Mouse (Mus musculus): ENCODE results near the gene Rbm28.

Rbm28 gene

DNA sequence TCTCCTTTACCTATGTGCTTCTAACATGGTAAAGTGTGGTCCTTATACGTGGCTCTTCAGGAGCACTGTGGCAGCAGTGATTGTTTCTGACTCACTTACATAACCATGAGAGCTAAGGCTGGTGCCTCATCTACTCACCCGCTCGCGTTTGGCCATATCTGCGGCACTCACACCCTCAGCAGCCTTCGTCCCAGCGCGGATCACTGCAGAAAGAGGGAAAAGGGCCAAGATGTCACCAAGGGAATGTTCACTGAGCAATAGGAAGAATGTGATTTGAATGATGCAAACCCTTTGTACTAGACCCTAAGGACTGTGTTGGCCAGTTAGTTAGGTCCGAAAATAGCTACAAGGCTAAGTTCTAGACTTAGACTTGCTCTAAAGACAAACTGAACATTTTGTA lies 27.4 kb downstream of the Rbm28 start:
- no peak for DNase-seq

DNA sequence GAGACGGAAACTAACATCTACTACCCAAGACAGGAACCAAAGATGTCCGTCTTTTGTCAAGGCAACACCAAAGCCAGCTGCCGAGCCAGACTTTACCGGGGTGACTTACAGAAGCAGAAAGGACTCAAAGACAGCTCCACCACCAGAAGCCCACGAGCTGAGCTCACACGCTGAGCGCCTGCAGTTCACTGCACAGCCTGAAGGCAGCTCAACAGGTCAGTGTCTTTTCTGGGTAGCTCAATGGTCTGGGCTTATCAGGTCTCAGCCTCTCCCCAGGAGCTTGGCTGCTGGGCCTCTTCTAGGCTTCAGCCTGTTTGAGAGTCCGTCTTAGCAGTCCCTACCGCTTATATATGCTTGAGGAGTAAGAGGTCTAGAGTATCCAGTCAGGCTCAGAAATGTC lies 31.7 kb downstream of the Rbm28 start:
- no peak for DNase-seq

GRCm38 (mm10) chr6:29126878-29127426 lies 37.9 kb downstream of the Rbm28 start:
- no peak for DNase-seq

DNA sequence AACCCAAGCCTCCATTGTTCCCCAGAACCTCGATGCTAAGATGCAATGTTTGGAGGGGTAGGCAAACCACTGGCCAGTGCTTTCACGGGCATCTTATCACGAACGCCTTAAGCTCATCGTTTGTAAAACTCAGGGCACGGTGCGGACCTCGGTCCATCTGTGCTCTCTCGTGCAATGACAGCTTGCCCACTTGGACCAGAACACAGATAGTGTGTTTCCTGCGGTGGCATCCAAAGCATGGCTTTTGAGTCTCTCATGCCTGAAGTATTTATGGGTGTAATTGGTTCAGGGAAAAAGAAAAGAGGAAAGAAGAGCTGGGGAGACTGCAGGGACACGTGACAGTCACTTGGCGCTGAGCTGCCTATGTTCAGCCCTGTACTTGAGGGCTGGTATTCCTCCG lies 44.8 kb downstream of the Rbm28 start:
- no peak for DNase-seq

DNA sequence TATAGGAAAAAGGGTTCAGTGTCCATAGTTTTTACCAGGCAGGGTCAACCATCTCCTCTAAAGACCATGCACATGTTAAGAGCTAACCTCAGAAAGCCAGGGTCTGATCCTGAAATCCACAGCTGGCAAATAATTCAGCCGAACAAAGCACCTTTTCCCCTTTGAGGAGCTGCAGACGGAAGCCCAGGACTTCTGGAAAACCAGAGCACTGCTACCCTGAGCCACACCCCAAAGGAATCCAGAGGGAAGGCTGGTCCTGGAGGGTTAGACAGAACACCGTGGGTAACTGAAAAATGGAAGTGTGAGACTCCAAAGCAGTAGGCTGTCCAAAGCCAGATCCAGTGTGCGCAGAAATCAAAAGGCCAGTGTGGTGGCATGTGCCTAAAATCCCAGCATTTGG lies 45.8 kb downstream of the Rbm28 start:
- DNase-seq, result no peak

DNA sequence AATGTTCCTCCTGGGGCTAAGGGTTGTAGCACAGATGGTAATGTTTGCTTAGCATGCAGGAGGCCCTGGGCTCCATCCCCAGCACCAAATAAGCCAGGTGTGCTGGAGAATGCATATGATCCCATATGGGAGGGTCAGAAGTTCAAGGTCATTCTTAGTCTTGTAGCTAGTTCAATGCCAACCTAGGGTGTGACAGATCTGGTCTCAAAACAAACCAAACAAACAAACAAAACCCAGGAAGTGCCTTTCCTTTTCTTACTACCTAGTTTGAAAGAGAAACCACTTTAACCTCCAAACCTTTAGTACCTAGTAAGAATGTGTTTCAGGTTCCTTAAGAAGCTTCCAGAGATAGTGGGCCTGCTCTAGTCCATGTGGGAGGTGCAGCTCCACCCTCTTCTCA lies 46.6 kb downstream of the Rbm28 start:
- DNase-seq, result no peak

DNA sequence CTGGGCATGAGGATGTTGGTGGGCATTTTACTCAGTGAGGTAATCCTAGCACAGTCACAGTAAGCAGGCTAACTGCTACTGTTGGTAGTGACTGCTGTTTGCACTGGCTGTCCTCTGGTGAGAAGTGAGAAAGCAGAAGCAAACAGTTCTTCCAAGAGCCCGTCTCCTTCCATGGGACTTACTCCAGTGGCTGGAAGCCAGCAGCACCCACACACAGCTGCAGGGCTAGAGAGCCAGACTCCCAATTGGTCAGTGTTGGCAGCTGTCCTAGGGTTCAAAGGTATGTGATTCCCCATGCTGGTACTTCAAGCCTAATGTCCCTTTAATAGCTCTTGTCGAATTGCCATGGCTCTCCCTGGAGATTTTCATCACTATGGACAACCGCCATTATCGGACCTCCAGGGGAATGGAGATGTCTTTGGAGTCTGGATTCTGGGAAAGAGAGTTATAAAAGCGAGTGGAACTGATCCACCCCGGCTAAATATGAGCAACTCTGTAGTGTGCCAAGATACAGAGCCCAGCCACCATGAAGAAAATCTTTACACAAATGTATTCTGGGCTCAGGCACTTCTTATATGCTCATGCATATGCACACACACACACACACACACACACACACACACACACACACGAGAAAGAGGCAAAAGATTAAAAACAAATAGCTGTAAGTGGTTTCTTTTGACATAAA lies 47.2 kb downstream of the Rbm28 start:
- peak; percentile 80 for DNase-seq

DNA sequence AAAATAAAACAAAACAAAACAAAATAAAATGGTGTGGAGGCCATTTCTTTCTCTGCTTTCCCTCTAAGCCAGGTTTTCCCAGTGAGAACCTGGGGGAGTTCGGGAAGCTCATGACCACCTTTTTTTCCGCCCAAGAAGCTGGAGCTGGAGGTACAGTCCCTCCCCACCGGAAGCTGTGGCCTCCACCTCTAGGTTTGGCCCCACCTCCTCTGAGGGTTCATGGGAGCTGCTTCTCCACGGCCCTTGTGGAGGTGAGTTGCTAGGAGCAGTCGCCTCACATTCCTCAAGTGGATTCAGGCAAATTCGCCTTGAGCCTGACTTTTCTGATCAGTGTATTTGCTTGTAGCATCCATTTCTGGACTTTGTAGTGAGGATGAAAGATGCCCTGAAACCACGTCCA lies 49.0 kb downstream of the Rbm28 start:
- DNase-seq, result no peak

GRCm38 (mm10) chr6:29111501-29111900 lies 53.3 kb downstream of the Rbm28 start:
- no peak for DNase-seq

- DNase-seq, result no peak
These were observed 56.4 kb downstream of the Rbm28 start for GRCm38 (mm10) chr6:29108376-29108775.

- DNase-seq, result no peak
These were observed 63.5 kb downstream of the Rbm28 start for GRCm38 (mm10) chr6:29101248-29101864.

DNA sequence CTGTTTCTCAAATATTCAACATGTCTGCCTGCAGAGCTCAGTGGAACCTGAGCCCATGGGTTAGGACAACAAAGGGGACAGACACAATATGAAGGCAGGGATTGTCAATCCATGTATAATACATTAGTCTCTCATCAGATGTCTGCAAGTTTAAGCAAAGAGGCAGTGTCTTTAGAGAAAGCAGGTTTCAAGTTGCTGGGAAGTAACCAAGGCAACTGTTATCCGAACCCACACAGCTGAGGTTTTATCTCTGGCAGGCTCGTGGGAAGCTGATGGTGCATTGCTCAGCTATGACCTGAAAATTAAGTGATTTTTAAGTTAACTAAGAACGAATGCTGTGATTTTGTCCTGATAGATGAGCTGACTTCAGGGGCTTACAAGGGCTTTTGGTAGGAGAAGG lies 64.4 kb downstream of the Rbm28 start:
- DNase-seq, result no peak

DNA sequence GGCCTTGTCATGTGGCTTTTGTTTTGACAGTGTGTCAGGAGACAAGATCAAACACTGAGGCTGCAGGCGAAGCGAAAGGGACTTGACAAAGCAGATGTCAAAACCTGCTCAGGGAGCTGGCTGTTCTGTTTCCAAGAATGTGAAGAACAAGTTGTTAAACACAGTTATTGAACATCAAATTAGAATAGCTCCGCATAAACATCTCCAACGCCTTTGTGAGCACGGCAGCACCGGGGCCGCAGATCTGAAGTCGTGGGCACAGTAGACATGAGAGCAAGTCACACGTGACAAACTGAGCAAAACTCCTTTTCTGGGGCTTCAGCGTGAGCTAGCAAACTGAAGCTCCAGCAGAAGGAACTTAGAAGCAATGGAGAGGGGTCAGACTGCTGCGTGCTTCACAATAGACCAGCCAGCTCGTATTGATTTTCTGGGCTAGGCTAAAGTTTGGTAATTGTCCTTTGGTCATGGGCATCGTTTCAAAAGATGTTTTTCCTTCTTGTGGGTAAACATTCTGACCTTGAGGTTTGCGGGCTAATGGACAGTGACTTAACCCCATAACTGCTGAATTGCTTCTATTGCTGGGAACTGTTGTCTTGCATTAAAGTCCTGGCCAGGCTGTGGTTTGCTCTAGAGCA lies 65.2 kb downstream of the Rbm28 start:
- no peak for DNase-seq

DNA sequence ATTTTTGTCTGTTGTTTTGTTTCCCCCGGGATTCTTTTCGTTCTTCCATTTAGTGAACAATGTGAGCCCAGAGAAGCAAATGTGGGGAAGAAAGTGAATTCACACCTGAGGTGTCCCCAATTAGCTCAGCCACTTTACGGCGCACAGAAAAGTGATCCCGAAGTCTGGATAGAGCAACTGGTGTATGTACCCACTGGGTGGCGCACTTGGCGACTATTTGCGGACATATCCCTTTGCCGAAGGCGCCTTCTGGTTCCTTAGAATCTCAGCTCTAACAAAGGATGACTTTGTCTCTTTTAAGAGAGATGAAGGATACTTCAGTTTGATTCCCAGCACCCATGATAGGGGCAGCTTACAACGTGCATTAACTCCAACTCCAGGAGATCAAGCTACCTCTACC lies 71.9 kb downstream of the Rbm28 start:
- no peak for DNase-seq

DNA sequence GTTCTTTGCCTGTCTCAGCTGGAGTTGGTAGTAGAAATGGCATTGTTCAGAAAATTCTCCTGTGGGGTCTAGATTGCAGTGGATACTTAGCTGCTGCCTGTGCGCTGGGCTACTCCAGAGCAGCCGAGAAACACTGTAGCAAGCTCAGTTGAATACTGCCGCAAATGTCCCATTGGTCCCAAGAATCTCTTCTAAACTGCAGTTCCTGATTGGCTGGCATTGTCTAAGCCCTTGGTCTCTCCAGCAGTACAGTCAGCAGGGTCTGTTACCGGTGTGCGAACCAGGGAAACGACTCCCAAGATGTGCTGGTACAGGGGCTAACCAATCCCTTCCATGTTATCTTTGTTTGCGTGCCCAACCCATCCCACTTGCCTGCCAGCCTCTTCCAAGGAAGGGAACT lies 72.6 kb downstream of the Rbm28 start:
- no peak for DNase-seq

- no peak for DNase-seq
These were observed 76.7 kb downstream of the Rbm28 start for GRCm38 (mm10) chr6:29087921-29088709.

GRCm38 (mm10) chr6:29084401-29084800 lies 80.4 kb downstream of the Rbm28 start:
- no peak for DNase-seq

DNA sequence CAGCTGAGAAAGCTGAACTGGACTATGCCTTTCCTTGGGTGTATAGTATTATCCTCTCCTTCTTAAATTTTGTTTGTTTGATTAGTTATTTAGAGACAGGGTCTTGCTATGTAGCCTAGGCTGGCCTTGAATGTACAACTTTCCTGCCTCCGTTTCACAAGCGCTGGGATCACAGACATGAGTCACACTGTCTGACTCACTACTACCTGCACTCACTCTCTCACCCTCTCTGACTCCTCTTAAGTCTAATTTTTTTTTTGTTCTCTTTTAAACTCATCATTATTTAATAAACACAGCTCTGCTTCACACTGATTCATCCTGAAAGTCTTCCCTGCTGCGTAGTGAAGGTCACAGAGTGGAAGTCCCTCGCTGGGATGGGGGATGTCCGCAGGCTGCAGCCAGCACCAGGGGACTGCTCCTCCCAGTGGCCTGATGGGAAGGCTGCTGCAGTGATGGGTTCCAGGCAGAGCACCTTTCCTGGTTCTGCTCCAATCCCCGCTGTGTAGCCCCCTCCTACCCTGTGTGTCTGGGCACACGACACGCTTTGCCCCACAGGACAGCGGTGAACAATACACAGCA lies 81.9 kb downstream of the Rbm28 start:
- DNase-seq, result no peak

DNA sequence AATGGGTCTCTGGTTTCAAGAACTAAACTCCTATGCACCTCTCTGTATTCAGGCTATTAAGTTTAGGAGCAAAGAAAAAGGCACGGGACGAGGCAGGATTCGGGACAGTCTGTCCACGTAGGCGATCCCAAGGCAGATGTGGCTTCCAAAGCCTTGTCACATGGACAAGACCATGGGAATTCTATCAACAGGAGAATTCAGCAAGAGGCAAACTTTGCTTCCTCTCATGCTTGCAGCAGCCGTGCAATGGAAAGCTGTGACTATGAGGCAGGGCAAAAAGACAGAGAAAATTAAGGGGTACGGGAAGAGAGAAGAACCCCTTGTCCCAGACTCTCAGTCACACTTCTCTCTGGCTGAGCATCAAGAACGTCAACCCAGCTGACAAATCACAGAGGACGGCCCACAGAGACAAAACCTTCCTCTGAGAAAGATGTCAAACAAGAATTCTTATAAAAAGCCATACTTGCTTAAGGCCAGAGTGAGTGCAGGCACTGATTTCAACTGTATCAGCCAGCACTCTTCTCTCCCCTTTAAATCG lies 82.9 kb downstream of the Rbm28 start:
- no peak for DNase-seq

DNA sequence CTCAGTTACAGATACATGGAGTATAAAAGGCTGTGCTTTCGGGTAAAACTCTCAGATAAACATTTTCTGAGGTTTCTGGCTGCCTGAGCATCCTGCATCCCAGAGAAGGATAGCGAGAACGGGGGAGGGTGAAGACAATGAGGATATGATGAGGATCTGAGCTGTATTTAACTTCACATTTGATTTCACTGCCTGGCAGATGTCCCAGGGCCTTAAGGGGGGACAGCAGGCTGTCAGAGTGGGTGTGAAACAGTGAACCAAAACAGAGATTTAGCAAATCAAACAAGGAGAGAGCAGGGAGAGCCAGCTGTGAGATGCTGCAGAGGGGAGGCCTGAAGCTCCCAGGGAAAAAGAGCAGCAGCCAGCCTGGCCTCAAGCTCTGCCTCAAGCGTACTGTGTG lies 85.5 kb downstream of the Rbm28 start:
- no peak for DNase-seq

- no peak for DNase-seq
These were observed 90.7 kb downstream of the Rbm28 start for GRCm38 (mm10) chr6:29074133-29074469.
